Mouse (Mus musculus) stomach, adult 2 months (tissue): ENCODE measurements around the gene Lmbrd2. TPM values are rescaled to one million over a fixed set of nuclear protein-coding genes. Genes with fewer than 3 reads are reported as not detected.

ENCODE experiments used
- polyA plus RNA-seq: library from polyadenylated mRNA; depleted of rRNA; stranded (reverse); fragments of >200 nt; gene quantifications from 2 replicates; pipeline ENCODE4 v1.2.3, GENCODE M21; 2012; rRNA removed

Gene Lmbrd2
- 1.6 and 3.7 TPM in 2 replicates for polyA plus RNA-seq

GRCm38 (mm10) chr15:9140252-9140680 is at the start of gene Lmbrd2:
Gene Lmbrd2, plus strand, starts transcription at chr15:9140550.

DNA sequence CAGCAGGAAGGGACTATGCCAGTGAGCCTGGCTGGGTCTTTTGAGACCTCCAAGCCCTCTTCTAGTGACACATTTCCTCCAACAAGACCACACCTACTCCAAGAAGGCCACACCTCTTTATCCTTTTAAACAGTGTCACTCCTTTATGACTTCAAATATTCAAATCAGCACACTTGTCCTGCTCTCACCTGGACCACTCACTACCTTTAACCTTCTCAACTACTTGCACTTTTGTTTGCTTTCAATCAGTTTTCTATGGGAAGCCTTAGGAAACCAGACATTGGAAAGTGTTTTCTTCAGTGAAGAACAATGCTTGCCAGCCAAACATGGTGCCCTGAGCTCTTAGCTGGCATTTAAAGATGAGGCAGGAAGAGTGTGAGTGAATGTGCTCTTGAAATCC is 15.0 kb downstream of the Lmbrd2 start, which contains the start of gene Skp2:
Gene Skp2 (minus strand): TSS at position 101 of the 400 bp plus-strand sequence.

Other genes starting within 250 kb of the Lmbrd2 start
- gene Ranbp3l, start 172.6 kb upstream of the Lmbrd2 start, polyA plus RNA-seq = 0.09 TPM in 1 of 2 replicates, not detected in the other
- gene Nadk2, start 69.3 kb upstream of the Lmbrd2 start, polyA plus RNA-seq = 1.2 and 3.4 TPM in 2 replicates
- 0.22 and 0.29 TPM in 2 replicates for gene Skp2, start 14.9 kb downstream of the Lmbrd2 start, polyA plus RNA-seq
- gene Ugt3a1, start 136.3 kb downstream of the Lmbrd2 start, polyA plus RNA-seq = not detected in 2 replicates
- gene Ugt3a2, start 195.0 kb downstream of the Lmbrd2 start, polyA plus RNA-seq = 0.10 TPM in 1 of 2 replicates, not detected in the other